Mouse (Mus musculus) kidney, postnatal 10 days (tissue): ENCODE results near the gene Tcaim.
"Not testable (repeated sequence)": the region's sequence is repeated elsewhere in the genome, so short reads cannot be mapped to it uniquely, and the experiment has no call there.

Experiments used
- DNase-seq: peaks from one replicate; pipeline ENCODE4 v3.0.0; 2021; ENCODE audit warnings: mixed read lengths

Gene Tcaim

GRCm38 (mm10) chr9:122855141-122855540 is 49.8 kb downstream of the Tcaim start:
- DNase-seq = not testable (repeated sequence)

GRCm38 (mm10) chr9:122855617-122856016 is 50.3 kb downstream of the Tcaim start:
- DNase-seq = no peak

- DNase-seq = no peak
These were observed 51.4 kb downstream of the Tcaim start for GRCm38 (mm10) chr9:122856716-122857115.

- DNase-seq = no peak
These were observed 55.4 kb downstream of the Tcaim start for GRCm38 (mm10) chr9:122860752-122861151.

GRCm38 (mm10) chr9:122863731-122864130 is 58.4 kb downstream of the Tcaim start:
- no peak for DNase-seq

GRCm38 (mm10) chr9:122864848-122865247 is 59.5 kb downstream of the Tcaim start:
- no peak for DNase-seq

- DNase-seq = peak; percentile 86
These were observed 60.4 kb downstream of the Tcaim start, which contains the start of gene Zfp445 for GRCm38 (mm10) chr9:122865697-122866166. TSS of gene Zfp445 (minus strand) at chr9:122866006.

- no peak for DNase-seq
These were observed 60.9 kb downstream of the Tcaim start for GRCm38 (mm10) chr9:122866192-122866591.

- no peak for DNase-seq
These were observed 67.3 kb downstream of the Tcaim start for GRCm38 (mm10) chr9:122872595-122872994.

GRCm38 (mm10) chr9:122874653-122875052 is 69.3 kb downstream of the Tcaim start:
- DNase-seq = no peak

- no peak for DNase-seq
These were observed 69.8 kb downstream of the Tcaim start for GRCm38 (mm10) chr9:122875145-122875544.

- DNase-seq = no peak
These were observed 80.0 kb downstream of the Tcaim start, which contains the start of gene Zkscan7 for GRCm38 (mm10) chr9:122885385-122885784. TSS of gene Zkscan7 (plus strand) at chr9:122885685.
